Mouse (Mus musculus) thymus, postnatal 25 days (tissue): ENCODE data around the gene Epb41l2.

Source experiments
- DNase-seq: peaks from one replicate; pipeline ENCODE4 v3.0.0; 2022

Epb41l2 gene

GRCm38 (mm10) chr10:25359208-25359958 lies at the start of gene Epb41l2:
Epb41l2 (plus strand) TSS chr10:25359798.
- peak; percentile 97 for DNase-seq

DNA sequence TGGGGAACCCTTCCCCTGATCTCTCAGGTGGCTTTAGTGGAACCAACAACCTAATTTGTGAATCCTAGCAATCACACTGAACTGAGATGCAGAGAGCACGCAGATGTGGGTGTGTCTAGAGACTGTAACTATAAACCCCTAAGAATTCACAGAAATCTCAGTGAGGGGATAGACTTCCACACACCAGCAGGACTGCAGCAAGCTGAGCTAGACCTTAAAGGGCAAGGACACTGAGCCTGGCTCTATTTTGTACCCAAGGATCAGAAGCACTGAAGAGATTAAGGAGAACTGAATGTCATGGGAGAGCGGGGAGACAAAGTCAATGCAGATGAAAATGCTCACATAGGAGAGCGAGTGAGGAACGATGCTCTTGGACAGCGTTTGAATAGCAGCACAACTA lies 49.6 kb upstream of the Epb41l2 start:
- no peak for DNase-seq

DNA sequence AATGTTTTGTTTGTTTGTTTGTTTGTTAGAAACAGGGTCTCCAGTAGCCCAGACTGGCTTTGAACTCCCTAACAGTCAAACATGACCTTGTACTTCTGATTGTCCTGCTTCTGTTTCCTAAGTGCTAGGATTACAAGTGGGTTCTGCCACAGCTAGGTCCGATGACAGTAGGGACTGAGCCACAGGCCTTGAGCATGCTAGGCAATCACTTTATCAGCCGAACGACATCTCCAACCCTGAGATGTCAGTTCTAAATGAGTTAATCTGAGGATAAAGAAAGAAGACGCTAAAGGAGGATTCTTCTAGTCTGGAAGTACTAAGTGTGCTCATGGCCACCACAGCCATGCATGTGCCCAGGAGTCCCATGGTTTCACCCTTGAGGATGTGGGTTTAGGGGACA lies 48.9 kb upstream of the Epb41l2 start:
- DNase-seq, result no peak

- no peak for DNase-seq
Measured at GRCm38 (mm10) chr10:25311554-25312212, 47.9 kb upstream of the Epb41l2 start.

GRCm38 (mm10) chr10:25313856-25314584 lies 45.6 kb upstream of the Epb41l2 start:
- DNase-seq, result no peak

- no peak for DNase-seq
Measured at GRCm38 (mm10) chr10:25317665-25318064, 41.9 kb upstream of the Epb41l2 start.

DNA sequence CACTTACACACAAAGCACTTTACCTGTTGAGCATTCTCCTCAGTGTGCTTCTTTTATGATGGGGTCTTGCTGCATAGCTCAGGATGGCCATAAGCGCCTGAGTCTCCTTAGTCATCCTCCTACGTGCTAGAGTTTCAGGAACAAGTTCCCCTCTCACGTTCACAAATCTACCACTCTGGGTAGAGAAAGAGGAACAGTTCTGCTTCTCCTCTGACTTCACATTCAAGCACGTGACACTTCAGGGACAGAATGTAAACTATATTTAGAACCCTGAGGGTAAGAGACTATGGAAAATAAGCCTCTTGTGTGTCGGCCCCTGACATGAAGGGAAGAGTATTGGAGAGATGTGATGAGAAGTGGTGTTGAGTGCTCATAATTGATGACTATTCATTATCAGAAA lies 41.2 kb upstream of the Epb41l2 start:
- DNase-seq, result no peak

GRCm38 (mm10) chr10:25319531-25319930 lies 40.1 kb upstream of the Epb41l2 start:
- DNase-seq, result no peak

DNA sequence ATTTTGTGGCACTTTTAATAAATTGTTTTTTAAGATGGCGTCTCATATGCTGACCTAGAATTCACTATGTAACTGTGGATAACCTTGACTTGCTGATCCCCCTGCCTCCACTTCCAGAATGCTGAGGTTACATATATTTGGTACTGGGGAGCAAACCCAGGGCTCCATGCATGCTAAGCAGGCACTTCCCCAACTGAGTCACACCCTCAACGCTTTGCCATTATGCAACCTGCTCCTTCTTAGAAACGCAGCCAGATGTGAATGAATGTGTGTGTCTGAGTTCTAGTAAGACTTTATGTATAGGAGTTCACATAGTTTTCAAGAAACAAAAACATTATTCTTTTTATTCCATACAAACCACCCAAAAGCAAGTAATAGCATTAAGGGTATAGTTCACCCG lies 38.4 kb upstream of the Epb41l2 start:
- DNase-seq, result no peak

- no peak for DNase-seq
Measured at GRCm38 (mm10) chr10:25325690-25326089, 33.9 kb upstream of the Epb41l2 start.

- no peak for DNase-seq
Measured at GRCm38 (mm10) chr10:25327511-25327910, 32.1 kb upstream of the Epb41l2 start.

- DNase-seq, result no peak
Measured at GRCm38 (mm10) chr10:25330094-25330493, 29.5 kb upstream of the Epb41l2 start.

DNA sequence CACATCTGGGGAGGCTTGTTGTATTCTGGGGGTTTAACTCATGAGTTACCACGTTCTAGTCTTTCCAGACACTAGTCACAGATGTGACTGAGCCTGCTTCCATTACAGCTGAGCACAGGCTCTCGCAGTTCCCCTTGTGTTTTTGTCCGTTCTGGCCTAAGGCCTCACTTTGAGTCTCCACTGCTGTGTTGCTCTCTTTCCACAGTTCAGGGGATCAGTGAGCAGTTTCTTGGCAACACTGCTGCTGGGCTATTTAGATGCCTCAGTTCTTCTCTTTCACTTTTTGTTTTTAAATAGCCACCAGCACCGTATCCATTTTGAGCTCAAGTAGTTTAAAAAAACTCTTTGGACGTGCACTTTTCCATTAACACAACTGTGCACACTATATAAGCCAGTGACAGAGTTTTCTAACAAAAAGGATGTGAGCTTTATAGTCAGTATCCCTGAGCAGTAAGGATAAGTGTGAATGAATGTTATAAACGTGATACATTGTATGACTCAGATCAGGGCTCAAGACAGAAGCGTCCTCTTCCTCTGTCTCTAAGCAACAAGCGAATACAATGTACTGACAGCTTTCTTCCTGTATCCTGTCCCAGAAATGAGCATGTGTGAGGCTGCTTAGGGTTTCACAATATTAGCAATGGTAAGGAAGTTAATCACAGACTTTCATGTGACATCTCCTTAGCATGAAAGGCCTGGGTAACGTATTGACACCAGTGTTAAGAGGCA lies 28.1 kb upstream of the Epb41l2 start:
- no peak for DNase-seq

DNA sequence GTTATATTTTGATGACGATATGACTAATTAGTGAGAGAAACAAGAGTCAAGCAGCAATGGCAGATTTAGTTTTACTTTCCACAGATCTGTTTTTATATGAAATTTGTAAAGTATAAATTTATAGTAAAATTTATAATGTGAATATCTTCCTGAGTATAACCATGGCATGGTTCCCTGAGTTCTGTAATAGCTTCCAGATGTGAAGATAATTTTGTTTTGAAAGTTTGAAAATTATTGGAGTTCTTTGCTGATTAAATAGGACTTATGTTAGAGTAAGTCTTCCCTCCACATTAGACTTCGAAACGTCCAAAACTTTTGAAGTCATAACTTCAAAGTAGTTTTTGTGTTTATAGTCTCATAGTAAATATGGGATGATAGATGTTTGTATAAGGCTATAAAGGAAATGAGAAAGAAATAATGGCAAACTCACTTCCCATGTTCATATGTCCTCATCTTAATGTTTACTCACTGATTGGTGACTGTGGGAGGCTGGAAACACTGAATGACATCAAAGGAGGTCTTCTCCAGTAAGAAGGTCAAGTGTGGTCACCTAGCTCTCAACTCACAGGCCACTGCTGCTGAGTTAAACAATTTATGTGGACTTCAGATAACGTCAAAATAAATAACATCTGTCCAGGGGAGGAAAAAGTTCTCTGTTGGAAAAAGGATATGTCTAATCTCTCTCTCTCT lies 26.1 kb upstream of the Epb41l2 start:
- DNase-seq, result no peak

DNA sequence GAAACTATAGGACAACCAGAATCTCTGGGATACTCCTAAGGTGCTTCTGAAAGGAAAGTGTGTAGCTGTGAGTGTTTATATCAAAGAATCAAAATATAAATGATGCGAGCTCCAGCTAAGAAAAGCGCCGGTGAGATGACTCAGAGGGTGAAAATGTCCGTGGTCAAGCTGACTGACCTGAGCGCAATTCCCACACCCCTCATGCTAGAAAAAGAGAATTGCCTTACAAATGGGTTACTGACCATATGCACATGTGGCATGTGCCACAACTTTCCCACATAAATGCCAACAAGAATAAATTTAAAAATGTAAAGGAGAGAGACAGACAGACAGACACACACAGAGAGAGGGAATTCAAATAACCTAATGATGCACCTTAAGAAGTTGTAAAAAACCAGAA lies 18.9 kb upstream of the Epb41l2 start:
- DNase-seq, result no peak

DNA sequence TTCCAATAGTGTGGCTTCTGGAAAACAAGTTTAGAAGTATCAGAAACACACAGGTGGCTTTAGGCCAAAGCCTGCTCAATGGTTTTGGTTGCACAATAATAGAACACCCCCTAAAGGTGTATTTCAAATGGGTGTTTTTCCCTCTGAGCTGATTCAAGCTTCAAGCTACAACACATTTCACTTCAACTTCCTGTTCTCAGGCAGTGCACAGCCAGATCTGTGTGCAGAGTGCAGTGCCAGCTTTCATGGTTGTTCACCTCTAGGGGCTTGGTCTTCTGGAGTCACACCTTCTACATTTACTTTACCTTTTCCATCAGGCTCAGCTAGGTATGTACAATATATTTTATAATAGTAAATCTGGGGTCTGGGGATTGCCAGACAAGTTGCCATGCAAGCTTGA lies 16.8 kb upstream of the Epb41l2 start:
- DNase-seq, result no peak

- no peak for DNase-seq
Measured at GRCm38 (mm10) chr10:25353941-25354340, 5.7 kb upstream of the Epb41l2 start.

GRCm38 (mm10) chr10:25354390-25354789 lies 5.2 kb upstream of the Epb41l2 start:
- no peak for DNase-seq

DNA sequence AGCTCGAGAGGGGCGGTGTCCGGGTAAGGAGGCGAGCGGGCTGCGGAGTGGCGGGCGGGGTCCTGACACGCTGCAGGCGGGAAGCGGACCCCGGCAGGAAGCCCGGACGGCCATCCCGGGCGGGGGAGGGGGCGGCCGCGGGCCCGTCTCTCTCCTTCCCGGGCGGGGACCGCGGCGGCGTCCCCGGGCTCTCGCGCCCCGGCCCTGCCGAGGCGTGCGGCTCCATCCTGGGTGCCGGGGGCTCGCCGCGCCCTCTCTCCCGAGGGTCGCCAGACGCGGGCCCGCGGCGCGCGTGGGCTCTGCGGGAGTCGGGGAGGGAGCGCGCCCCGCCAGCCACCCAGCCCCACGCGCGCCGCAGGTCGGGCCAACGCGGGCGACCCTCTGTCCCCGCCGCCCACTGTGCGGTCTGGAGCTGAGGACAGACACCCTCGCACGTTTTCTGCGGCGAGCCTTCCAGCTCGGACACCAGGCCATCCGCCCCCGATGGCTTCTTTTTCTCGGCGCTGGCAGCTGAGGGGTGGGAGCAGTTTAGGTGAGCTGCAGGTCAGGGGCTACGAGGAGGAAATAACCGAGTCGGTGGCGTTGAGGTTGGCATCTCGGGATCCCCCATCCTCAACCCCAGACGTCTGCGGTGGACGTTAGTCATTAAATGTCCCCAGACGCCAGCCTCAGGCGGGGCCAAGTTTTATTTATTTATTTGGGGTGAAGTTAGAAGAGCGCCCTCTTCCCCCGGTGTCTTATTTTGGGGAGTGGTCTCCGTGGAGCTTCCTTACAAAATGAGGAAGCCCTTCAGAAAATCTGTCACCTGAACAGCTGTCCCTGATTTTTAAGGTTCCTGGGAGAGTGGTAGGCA lies 587 bp downstream of the Epb41l2 start:
- peak; percentile 36 for DNase-seq

DNA sequence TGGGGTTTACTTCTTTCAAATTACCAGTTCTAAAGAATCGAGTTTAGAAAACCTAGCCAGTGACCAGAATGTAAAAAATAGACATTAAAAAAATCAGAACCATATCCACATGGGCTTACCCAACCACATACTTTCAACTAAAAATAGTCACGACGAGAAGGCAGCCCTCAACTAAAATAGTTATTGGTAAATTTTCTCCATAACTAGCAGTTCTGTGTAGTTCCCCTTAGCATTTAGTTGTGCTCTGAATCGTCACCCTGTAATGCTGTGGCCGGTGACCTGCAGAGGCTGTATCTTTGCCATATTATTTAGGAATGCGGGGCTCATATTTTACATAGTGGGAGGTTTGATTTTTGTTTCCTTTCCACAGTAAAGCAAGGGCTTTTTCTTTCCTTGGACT lies 2.6 kb downstream of the Epb41l2 start:
- no peak for DNase-seq

GRCm38 (mm10) chr10:25365158-25365557 lies 5.6 kb downstream of the Epb41l2 start:
- no peak for DNase-seq

DNA sequence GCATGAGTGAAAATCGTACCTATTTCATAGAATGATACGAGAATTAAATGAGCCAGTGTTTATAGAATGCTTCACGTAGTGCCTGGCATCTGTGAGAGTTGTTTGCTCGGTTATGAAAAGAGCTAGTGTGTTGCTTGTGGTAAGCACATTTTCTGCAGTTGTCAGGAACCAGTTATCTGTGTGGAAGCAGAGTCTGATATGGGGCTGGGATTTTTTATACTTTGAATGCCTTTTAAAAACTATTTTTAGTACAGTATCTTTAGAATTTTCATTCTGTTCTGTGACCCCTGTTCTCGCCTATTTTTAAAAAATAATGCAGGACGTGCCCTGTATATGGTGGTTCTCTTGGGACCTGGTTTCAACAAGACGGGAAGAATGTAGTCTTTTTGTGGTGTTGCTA lies 6.1 kb downstream of the Epb41l2 start:
- DNase-seq, result no peak
